Mouse (Mus musculus): Measurements from ENCODE around the gene Gse1. TPM values are rescaled to one million over a fixed set of nuclear protein-coding genes. Genes with fewer than 3 reads are reported as not detected.

The Gse1 gene
- total RNA-seq, 1 experiment from 2014 or later, result 48.8 TPM

DNA sequence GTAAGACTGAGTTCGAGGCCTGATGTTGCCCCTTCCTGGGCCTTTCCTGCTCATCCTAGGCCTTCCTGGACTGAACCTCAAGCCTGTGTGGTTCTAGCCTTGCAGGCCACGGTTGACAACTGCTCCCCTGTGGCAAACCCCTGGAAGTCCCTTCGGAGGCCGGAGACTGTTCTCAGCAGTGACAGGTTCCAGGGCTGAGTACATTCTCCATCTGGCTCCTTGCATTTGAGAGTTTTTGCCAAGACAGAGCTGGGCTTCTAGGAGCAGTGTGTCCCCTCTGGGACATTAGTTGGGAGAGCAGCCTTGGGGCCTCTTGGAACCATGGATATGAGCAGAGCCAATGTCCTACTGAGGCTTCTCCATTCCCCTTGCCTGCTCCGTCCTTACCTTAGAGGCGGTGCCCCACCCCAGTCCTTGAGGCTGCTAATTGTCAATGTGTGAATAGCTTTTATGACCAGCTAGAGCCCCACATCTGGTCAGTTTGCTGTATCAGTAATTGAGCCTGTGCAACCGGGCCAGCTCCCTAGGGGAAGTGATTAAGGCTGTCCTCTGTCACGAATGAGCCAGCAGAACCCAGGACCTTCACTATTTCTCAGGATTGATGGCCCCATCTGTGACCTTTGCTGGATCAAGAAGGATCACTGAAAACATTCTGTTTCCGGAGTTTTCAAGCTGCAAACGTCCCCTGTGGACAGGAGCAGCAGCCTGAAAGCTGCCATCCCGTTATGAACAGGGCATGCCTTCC is 289.6 kb downstream of the Gse1 start:
- no peak for DNase-seq

DNA sequence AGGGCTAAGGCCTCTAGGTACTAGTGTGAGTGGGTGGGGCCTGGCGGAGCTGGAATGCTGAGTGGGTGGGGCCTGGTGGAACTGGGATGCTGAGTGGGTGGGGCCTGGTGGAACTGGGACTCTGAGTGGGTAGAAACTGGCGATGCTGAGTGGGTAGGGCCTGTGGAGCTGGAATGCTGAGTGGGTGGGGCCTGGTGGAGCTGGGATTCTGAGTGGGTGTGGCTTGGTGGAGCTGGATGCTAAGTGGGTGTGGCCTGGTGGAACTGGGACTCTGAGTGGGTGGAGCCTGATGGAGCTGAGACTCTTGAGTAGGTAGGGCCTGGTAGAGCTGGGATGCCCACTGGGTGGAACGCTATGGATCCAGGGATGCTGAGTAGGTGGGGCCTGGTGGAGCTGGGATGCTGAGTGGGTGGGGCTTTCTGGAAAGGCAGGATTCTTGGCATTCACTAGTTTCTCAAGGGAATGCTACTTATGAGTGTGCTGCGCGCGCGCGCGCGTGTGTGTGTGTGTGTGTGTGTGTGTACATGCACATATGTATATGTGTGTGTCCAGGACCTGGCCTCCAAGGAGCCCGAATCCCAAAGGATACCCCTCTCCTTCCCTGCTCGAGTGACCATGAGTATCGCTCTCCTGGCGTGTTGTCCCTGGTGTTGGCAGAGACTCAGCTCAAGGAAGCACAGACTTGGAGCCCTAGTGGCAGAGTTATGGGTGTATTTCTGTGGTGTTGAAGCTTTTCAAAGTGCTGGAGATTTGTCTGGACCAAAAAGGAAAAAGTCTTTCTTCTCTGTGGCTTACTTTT is 290.7 kb downstream of the Gse1 start:
- no peak for DNase-seq

DNA sequence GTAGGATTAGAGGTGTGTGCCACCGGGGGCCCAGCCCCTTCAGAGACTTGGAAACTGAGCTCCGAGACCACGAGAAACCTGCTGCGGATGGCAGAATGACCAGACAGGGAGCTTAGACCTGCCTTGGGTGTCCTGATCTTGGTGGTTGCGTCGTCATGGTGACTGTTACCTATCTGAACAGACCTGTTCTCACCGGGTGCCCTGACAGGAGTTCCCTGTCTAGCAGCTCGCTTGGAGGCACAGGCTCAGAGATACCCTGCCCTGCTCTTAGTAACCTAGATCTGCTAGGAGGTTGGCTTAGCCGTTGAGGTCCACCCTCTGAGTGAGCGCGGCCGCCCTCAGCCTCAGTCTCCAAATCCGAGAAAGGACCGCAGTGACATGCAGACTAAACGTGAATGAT is 292.0 kb downstream of the Gse1 start:
- no peak for DNase-seq

DNA sequence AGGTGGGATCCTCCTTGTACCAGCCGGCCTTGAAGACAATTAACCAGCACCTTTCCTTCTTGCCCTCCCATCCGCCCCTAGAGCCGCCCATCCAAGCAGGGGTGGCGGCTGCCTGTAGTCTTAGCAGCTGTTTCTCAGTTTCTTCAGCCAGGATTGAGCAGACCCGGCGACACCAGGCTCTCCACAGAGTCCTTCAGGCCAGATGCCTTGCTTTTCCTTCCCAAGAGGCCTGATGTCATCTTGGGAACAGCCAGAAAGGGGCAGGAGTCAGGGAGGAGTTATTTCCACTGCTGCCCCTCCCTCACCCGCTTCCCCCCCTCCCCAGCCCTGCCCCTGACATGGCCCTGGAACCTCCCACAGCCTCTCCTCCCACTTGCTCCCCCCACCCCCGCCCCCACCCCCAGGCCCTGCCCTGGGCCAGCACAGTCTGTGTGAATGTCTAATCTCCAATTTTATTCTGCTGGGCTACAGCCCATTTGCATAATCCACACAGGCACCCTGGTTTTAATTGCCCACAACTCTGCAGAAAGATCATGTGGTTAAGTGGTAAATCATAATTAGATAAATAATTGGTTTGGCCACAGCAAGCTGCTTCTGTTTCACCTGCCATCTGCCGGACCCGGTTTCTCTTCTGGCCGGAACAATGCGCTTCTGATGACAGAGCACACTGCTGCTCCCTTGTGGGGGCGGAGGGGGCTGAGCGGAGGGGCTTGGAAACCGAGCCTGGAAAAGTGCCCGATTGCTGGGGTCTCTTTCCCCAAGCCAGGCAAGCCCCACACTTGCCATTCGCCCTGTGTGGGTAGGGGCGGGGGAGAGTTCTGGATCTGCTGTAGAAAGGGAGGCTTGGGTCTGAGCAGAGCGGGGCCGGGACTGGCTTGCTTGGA is 292.7 kb downstream of the Gse1 start:
- no peak for DNase-seq

DNA sequence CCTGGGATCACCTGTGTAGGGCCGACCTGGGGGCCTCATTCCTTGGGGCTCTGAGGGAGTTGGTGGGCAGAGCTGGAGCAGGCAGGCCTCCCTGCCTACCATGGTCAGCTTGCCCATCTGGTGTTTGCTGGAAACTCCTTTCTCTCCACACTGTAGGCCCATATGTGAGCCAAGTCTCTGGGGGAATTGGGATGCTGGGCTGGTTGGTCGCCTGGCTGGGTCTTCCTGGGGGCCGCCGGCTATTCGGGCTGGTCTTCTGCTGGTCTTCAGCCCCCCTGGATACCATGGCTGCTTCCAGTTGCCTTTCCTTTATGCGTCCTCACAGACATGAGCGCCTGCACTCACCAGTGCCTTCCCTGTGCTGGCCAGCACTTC is 293.3 kb downstream of the Gse1 start:
- no peak for DNase-seq

DNA sequence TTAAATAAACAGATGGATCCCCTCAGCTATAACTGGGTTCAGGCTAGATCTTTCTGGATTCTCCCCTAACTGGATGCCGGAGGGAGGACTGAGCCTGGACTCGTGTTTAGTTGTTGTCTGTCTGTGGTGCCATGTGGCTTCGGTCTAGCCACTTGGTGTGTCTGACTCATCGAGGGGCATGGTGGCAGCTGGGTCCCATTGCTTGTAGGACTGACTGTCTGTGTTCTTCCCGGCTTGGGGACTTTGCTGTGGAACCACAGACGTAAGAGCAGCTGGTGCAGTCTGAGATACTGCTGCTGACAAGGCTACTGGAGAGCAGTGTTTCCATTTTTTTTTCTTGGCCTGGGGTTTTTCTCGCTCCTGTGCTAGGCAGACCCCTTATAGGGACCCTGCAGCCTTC is 295.4 kb downstream of the Gse1 start:
- no peak for DNase-seq

DNA sequence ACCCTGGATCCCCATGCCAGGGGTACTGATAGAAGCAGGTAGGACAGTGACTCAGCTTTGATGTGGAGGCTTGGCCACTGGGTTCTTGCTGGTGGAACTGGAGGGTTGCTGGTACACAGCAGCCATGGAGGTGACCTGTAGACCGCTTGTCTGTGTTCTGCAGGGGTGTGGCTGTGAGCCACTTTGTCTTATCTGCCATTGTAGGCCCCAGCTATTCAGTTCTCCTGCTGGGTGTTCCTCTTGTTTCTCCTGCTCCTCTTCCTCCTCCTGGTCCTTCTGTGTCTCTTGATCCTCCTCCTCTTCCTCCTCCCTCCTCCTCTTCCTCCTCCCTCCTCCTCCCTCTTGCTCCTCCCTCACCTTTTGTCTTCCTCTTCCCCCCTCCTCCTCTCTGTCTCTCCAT is 296.9 kb downstream of the Gse1 start:
- DNase-seq, result no peak

DNA sequence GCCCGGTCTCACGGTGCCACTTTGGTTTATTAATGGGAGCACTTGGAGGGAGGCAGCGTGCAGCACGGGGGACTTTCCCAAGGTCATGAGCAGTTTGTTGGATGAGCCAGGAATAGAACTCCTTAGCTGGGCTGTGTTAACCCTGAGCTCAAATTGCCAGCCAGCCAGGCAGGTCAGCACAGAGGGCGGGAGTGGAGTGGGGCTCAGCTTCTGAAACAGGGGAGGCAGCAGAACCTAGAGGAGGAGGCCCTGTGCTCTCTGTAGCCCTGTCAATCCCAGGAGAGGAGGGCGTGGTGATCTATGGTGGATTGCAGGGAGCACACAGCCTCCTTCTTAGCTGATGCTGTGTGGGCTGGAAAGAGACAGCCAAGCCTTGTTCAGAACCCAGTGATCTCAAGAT is 297.6 kb downstream of the Gse1 start:
- no peak for DNase-seq

DNA sequence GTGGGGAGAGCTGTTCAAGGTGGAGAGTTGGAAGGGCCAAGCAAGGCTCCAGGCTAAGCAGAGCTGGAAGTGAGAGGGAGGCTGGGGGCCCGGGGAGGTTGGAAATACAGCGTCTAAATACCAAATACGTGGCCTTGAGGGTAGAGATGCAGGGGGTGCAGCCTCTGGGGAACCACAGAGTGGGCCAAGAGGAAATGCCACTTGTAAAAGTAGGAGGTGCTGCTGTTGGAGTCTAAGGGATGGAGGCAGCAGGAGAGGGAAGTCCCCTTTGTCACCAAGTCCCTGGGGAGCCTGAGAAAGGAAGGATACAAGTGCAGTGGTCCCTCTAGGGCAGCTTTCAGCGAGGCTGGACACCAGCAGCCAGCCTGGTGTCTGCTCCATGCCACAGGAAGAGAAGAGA is 298.3 kb downstream of the Gse1 start:
- no peak for DNase-seq

DNA sequence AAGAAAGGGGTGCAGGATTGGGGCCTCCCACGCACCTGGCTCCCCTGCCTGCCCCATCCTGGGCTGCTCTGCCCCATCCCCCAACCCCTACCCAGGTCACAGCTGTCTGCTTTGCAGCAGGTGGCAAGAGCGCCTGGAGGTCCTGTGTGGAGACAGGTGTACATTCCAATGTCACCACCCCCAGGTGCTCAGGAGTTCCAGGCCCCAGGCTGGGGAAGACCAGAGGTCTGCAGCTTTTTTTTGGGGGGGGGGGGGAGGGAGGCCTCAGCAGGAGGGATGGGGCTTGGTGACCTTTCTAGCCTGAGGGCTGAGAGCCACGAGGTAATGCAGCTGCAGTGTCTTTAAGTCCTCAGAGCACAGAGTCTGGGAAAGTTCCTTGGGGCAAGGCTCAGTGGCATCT is 300.1 kb downstream of the Gse1 start:
- no peak for DNase-seq

DNA sequence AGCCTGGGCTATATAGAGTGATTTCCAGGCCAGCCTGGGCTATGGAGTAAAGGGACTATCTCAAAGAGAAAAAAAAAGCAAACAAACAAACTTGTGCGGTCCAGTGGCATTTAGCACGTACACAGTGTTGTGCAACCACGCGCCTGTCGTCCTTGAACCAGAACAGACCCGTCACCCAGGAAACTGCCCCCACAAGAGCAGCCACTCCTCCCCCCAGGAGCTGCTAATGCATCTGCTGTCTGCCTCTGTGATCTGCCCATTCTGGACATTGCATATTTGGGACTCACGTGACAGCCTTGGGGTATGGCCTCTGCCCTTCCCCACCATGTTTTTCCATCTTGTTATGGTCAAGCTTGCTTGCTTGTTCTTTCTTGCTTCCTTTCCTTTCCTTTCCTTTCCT is 301.0 kb downstream of the Gse1 start:
- DNase-seq, result peak; percentile 65

DNA sequence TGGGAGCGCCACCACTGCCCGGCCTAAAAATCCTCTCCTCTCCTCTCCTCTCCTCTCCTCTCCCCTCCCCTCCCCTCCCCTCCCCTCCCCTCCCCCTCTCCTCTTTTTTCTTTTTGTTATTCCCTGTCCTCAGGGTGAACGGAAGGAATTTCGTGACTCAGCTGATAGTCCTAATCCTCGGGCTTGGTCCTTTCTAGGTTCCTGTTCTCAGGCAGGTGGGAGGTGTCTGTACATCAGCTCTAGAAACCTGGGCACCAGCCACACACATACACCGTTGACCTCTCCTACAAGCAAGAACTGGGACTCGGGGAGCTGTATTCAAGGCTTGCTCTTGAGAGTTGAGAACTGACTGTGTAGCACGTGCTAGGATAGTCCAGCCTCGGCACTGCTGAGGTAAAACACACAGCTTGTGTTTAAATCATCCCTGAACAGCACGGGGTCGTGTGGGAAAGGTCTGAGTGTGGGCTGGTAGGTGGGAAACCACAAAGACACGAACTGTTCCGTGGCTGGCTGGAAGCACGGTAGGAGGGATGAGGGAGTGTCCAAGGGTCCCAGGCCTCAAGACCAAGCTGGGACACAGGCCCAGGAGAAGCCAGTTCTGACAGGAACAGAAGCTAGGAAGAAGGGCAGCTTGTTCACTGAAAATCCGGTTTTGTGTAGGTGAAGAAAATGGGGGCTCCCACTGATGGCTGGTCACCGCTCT is 302.8 kb downstream of the Gse1 start:
- no peak for DNase-seq

DNA sequence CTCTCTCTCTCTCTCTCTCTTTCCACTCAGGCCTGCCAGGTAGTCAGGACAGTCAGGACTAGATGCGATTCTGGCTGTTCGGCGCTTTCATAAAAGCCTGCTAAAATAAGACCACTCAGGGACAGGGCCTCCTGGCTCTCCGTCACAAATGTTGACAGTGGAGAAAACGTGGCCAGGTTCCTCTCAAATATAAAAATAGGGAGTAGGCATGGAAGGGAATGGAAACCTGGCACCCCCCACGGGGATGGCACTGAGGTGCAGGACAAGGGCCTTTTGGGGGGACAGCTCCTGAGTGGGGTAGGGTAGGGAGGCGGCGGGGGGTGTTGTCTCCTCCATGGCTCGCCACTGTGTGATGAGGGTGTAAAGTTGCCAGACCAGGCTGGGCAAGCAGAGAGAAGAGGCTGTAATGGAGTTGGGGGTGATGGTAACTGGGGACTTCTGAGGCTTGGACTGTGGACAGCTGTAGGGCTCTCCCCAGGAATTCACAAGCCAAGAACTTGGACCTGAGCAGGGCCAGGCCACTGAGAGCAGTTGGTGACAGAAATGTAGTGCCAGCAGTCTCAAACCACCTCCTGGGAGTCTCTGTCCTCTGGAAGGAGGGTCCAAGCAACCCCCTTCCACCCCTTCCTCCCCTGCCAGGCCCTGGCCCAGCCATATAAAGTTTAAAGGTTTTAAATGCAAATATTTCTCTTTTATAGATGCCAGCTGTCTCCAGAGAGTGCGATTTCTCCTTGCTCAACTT is 303.7 kb downstream of the Gse1 start:
- DNase-seq, result no peak

DNA sequence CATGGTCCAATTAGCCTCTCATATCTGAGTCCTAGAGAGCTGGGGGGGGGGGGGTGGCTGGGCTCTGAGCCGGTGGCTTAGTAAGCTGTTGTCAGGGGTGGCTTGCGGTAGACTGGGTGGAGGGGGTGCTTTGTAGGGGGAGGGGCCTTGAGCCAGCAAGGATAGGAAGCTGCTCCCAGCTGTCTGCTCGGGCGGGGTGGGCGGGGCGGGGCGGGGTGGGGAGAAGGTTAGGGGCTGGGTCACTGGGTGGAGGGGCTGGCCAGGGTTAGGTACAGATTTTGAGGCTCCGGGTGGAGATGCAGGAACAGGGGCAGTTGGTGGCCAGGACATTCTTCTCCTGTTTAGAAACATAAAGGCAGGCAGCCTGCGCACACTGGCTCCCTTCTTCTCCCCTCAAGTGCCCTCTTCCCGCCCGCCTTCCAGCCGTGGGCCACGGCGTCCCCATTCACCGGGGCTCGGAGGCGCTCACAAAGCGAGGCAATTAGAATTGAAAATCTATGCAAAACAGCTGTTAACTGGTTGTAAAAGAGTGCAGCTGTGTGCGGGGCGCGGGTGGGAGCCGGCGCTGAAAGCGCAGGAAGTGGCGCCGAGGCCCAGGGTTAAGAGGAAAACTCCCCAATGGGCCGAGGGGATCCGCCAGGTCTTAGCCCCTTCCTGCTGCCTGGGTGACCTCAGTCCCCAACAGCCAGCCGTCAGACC is 304.4 kb downstream of the Gse1 start:
- no peak for DNase-seq

DNA sequence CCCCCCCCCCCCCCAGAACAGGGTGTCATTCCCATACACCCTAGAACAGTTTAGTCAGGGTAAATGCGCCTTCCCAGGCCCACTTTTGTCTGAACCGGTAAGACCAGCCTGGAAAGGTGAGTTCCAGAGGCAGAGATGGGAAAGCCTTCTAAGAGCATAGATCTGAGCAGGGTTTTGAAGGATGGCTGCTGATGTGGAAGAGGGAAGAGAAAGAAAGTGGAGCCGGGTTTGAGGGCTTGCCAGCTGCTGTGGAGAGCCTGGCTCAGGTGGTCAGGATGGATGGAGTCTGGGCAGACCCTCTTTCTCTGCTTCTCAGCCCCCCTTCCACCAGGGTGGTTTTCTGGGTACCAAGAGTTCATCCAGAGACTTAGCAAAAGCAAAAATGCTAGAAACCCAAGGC is 305.1 kb downstream of the Gse1 start:
- DNase-seq, result no peak

DNA sequence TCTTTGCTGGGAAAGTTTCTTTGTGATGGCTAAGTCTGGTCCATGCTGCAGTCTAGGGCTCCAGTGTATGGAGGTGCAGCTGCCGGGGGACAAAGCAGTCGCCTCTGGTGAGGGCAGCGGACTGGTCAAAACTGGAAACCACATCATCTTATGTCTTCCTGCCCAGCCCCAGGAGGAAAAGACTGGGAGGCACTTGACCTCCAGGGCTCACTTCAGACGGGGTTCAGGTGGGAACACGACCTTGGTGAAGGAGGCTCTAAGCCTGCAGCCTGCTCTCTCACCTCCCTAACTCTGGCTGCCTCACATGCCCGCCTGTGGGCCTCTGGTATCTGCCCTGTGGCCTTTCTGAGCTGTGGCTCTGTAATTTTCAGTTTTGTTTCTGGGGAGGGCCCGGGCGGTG is 305.8 kb downstream of the Gse1 start:
- DNase-seq, result no peak

DNA sequence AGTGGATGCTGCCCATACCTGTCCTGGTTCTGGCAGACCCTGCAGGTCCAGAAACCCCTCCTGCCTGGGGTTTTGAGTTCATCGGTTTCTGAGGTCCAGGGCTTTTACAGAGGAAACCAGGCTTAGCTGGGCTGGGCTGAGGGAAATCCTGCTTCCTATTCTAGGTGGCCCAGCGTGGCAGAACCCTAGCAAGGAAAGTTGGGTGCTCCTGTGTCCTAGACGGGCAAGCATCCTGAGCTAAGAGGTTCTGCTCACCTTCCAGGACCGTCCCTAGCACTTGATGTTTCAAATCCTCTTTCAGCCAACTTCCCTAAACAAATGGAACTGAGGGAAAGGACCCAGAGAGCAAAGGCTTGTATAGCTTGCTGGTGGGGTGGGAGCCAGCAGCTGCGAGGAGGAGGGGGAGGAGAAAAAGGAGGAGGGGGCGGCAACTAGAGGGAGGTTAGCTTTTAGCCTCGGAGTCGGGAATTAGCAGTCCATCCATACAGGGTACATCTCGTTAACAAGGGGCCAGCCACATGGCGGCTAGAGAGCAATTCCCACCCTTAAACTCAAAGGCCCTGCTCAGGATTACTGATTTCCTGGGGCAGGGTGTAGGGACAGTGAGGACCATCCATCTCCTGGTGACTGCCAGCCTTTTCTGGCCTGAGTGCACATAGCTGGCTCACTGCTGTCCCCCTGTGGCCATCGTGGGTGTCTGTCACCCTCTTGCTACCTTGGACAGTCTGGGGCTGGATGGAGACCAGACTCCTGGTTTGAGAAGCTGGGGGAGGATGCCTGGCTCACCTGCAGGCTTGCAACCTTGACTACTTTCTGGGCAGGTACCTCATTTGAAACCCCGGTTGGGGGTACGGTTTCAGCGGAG is 306.5 kb downstream of the Gse1 start:
- DNase-seq, result peak; percentile 85

DNA sequence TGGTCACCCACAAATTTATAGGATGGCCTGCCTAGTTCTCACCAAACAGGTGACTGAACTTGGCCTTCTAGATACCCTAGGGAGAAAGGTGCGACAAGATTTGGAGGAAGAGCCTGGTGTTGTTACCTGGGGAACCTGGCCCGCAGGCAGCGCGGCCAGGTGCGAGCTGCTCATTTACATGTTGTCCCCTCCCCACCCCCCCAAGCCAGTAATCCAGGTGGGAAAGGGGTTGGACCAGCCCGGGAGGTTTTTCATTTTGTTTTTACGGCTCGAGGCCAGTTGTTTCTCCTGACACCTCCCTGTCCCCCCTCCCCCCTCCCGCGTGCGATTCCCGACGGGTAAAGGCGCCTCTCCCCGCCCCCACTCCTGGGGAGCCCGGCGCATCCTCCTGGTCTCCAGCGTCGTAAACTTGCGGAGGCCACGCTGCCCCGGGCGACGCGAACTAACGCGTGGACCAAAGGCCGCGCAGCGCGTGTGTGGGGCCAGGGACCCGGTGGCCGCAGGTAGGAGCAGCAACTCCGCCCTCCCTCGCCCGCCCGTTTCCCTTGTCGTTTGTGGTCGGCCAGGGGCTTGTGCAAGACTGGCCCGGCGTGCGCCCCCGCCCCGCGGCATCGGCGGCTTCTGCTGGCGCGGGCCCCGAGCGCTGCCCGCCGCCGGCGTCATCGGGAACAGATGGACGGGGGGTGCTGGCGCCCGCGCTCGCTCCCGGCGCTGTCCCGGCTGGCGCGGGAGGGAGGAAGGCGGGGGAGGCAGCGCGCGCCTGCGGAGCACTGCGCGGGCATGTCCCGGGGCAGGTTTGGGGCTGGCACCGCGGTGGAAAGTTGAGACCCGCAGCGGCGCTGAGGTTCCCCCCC is 307.4 kb downstream of the Gse1 start:
- peak; percentile 71 for DNase-seq
